Mouse (Mus musculus) megakaryocyte, embryonic 14.5 days (primary cell): ENCODE measurements around the gene Serpind1.

ENCODE experiments used
- FLI1 ChIP-seq: IDR thresholded peaks from 2 replicates; pipeline ENCODE4 v1.6.1; 2012; ENCODE audit warnings: low read length, inconsistent platforms, mixed read lengths
- GATA1 ChIP-seq: IDR thresholded peaks from 3 replicates; pipeline ENCODE4 v1.6.1; 2012; ENCODE audit warnings: mixed read lengths, low read length, inconsistent platforms, borderline replicate concordance

- TF ChIP-seq FLI1 (no peak), GATA1 (no peak)
These were observed 14.1 kb downstream of the Serpind1 start for GRCm38 (mm10) chr16:17345141-17345812.
